Mouse (Mus musculus) brain, embryonic 18.5 days (tissue): ENCODE measurements around the gene Tnfrsf13c.

ENCODE experiments used
- DNase-seq: peaks from one replicate; pipeline ENCODE4 v3.0.0-alpha.2; 2012; ENCODE audit warnings: low read depth, low spot score

Gene Tnfrsf13c

GRCm38 (mm10) chr15:82230098-82230611, 6.0 kb upstream of the Tnfrsf13c start:
- DNase-seq, result no peak

- DNase-seq, result no peak
These were observed 5.4 kb upstream of the Tnfrsf13c start for GRCm38 (mm10) chr15:82229542-82230045.

GRCm38 (mm10) chr15:82225769-82226168, 1.6 kb upstream of the Tnfrsf13c start:
- DNase-seq, result no peak

- DNase-seq, result no peak
These were observed 540 bp upstream of the Tnfrsf13c start for GRCm38 (mm10) chr15:82224602-82225215.

- no peak for DNase-seq
These were observed 918 bp downstream of the Tnfrsf13c start for GRCm38 (mm10) chr15:82223251-82223650.

- DNase-seq, result no peak
These were observed 2.9 kb downstream of the Tnfrsf13c start for GRCm38 (mm10) chr15:82221104-82221860.

DNA sequence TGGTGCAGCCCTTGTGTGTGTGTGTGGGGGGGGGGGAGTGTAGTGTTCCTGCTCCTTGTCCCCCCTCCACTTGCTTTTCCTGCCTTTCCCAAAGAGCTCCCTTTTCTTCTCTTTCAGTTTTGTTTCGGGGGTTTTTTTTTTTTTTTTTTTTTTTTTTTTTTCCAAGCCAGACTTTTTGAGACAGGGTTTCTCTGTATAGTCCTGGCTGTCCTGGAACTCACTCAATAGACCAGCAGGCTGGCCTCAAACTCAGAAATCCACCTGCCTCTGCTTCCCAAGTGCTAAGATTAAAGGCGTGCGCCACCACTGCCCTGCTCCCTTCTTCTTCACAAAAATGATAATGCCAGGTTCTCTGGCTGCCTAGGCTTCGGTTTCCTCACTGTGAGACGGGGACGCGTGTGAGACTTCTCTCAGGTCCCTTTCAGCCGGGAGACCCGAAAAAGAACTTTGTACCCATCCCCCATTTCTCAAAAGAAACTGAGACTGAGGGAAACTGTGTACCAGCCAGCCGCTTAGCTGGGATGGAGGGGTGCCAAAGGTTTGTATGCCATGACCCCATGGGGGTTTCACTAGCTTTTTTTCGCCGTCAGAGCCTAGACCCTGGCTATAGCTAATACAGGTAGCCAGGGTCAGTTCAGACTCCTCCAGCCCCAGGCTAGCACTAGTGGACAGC, 4.0 kb downstream of the Tnfrsf13c start:
- DNase-seq, result no peak

- no peak for DNase-seq
These were observed 5.1 kb downstream of the Tnfrsf13c start for GRCm38 (mm10) chr15:82218778-82219666.

GRCm38 (mm10) chr15:82217980-82218379, 6.2 kb downstream of the Tnfrsf13c start:
- no peak for DNase-seq

DNA sequence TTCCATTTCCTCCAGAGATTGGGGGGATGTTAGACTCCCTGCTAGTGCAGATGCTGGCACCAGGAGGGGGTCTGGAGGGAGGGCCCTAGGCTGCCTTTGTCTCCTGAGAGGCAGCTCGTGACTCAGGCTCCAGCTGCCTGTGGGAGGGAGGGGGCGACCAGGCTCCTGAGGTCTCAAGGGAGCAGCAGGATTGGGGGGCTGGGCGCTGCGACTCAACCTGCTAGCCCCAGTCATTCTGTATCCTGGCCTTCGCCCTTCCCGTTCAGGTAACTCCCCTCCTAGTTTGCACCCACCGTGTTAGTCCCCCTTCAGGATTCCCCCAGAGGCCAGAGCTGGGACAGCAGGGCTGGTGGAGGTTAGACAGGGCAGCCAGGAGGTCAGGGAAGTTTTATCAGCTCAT, 7.1 kb downstream of the Tnfrsf13c start:
- no peak for DNase-seq

DNA sequence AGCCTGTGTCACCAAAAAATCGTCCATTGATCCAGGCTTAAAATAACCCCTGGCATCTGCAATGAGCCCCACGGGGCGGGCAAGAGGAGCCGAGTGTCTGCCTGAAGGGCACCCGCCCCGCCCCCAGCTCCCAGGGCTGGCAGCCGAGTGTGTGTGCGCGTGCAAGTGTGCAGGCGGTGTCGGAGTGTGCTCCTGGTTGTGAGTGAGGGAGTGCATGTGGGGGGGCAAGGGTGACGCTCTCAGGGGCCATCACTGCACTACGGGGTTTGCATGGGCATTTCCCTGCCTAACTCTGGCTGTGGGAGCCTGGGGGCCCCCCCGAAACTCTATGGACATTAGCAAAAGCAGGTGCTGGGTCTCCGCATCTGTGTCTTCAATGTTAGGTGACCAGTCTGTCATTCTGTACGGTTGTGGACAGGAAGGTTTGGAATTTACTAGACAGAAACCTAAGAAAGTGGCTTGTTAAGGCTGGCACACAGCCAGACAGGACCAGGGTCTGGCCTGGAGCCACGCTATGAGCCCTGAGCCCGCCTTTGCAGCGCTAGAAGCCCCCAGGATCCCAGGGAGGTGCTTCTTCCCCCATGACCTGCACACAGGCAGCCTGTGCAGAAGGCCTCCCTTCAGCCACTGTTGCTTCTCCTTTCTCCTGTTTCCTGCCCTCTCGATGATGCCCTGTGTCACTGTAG, 7.9 kb downstream of the Tnfrsf13c start:
- DNase-seq, result no peak

DNA sequence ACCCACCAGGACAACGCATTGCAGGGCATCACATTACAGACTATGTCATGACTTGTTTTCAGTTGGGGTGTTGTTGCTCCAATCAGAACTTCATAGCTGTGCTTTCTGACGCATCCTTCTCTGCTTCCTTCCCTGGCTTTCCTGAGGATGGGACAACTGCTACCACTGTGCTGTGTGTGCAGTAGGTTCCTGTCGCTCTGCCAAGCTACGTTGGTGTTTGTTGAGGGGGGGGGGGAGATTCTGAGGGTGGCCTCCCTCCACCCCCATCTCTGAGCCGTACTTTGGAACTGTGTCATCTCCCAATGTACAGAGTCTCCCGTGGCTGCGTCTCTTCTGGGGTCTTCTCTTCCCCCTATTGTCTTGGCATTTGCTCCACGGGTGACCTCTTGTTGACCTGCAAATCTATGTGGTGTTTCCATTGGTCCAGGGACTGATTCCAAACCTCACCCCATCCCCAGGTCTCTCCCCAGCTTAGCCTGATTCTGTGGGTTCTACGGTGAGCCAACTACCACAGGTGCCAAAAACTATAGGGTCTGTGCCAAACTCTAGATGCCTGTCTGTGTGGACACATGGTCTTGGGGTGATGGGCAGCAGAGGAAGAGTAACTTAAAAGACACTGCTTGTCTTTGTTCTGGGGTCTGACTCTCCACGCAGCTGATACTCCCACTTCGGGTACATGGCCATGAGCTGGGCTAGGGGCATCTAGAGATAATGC, 8.7 kb downstream of the Tnfrsf13c start:
- DNase-seq, result no peak

- no peak for DNase-seq
These were observed 10.9 kb downstream of the Tnfrsf13c start for GRCm38 (mm10) chr15:82213222-82213621.

- no peak for DNase-seq
These were observed 11.5 kb downstream of the Tnfrsf13c start, which contains the start of gene Shisa8 for GRCm38 (mm10) chr15:82212752-82213063. Gene Shisa8, minus strand, starts transcription at chr15:82212815.

DNA sequence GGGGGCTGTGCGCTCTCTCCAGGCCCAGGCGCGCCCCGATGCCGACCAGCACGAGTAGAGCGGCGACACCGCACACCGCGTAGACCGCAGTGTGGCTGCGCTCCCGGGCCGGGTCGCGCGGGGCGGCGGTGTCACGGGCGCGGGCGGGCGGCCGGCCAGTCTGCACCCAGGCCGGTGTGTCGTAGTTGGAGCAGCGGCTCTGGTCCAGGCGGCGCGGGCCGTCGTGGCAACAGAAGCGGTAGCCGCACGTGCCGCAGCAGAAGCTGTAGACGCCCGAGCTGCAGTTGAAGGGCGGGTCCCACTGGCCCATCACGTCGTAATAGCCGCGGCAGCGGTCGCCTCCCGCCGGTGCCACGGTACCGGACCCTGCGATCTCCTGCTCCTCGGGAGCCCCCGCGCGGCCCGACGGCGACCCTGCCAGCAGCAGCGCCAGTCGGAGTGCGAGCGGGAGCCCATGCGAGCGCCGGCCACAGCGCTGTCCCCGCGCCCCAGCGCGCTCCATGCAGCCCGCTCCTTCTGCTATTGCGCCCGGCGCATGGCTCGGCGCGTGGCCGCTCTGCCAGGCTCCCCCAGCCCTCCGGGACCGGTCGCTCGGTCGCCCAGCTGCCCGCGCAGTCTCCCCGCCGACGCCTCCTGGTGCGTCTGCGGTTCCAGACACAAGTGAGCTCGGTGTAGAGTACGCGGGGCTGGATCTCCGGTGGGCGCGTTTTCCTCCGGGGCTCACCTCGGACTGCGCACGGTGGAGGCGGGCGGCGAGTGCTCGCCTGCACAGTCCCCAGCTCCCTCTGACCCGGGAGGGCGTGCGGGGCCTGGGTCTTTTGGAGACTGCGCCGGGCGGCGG, 12.0 kb downstream of the Tnfrsf13c start:
- no peak for DNase-seq

GRCm38 (mm10) chr15:82211281-82211680, 12.9 kb downstream of the Tnfrsf13c start:
- DNase-seq, result no peak

DNA sequence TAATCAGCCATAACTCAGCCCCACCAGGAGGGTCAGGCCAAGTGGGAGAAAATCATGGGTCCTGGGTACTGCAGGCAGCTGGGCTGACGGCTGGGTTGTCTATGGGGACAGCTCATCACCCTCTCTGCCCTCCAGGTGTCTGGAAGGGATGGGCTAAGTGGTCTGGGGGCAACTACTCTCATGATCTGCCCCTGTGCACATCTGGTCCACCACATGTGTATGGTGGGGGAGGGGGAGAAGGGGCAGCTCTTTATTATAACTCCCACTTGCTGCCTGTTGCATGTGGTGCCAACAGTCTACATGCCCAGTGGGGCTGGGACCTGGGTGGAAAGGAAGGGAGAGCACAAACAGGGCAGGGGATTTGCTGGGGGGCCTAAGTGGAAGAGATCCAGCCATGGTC, 13.4 kb downstream of the Tnfrsf13c start:
- DNase-seq, result no peak

DNA sequence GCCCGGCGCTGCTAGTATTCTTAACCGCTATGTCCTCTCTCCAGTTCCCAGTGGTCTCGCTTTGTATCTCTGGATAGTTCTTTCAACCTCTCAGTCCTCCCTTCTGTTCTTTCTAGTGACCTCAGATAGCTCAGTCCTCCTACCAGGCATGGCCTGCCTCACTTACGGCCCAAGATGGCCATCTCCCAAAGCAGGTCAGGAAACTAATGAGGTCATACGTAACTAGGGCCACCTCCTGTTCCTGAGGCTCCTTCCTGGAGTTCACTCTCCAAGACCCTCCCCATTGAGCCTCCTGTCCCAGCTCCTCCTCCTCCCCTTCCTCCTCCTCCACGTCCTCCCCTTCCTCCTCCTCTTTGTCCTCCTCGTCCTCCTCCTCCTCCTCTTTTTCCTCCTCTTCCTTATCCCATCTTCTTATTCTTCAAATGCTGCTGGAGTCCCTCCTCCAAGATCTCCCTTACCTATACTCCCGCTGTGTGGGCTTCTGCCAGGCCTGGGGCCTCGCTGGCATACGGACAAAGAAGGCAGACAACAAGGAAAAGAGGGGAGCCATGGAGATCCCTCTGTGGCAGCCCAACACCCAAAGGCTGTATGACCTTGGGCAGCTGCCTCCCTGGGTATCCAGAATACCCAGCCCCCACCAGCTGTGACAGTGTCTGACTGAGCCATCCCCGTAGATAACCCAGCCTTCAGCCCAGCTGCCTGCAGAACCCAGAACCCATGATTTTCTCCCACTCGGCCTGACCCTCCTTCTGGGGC, 14.7 kb downstream of the Tnfrsf13c start:
- no peak for DNase-seq

GRCm38 (mm10) chr15:82208307-82208706, 15.9 kb downstream of the Tnfrsf13c start:
- DNase-seq, result no peak
